Mouse (Mus musculus) limb, embryonic 13.5 days (tissue): ENCODE results near the gene Mob3a. TPM values are rescaled to one million over a fixed set of nuclear protein-coding genes. Genes with fewer than 3 reads are reported as not detected.

Source experiments
- ATAC-seq: fragments of 200-750 bp; cut with Nextera tagmentation; 2 replicates; pipeline ENCODE4 v1.8.0; 2017; ENCODE audit warnings: low read depth, moderate number of reproducible peaks, moderate TSS enrichment; ENCODE audit not compliant: low FRiP score
- H3K27ac ChIP-seq: fragments of 300-500 bp; sonication (generic); 2 replicates; pipeline ENCODE4 v1.5.1; 2015; ENCODE audit warnings: inconsistent platforms, mild to moderate bottlenecking, moderate library complexity
- H3K27me3 ChIP-seq: fragments of 300-500 bp; sonication (generic); 2 replicates; pipeline ENCODE4 v1.6.1; 2015; ENCODE audit warnings: mild to moderate bottlenecking, inconsistent platforms
- H3K36me3 ChIP-seq: fragments of 300-500 bp; sonication (generic); 2 replicates; pipeline ENCODE4 v1.6.1; 2015; ENCODE audit warnings: inconsistent platforms, mild to moderate bottlenecking, moderate library complexity
- H3K4me1 ChIP-seq: fragments of 300-500 bp; sonication (generic); 2 replicates; pipeline ENCODE4 v1.6.1; 2015; ENCODE audit warnings: inconsistent platforms
- H3K4me2 ChIP-seq: fragments of 300-500 bp; sonication (generic); replicated peaks from 2 replicates; pipeline ENCODE4 v1.6.1; 2015; ENCODE audit warnings: inconsistent platforms, mild to moderate bottlenecking, moderate library complexity
- H3K4me3 ChIP-seq: fragments of 300-500 bp; sonication (generic); 2 replicates; pipeline ENCODE4 v1.5.1; 2015; ENCODE audit warnings: moderate library complexity, mild to moderate bottlenecking, inconsistent platforms
- H3K9ac ChIP-seq: fragments of 300-500 bp; sonication (generic); 2 replicates; pipeline ENCODE4 v1.6.1; 2015; ENCODE audit warnings: mild to moderate bottlenecking, inconsistent platforms
- H3K9me3 ChIP-seq: fragments of 300-500 bp; sonication (generic); 2 replicates; pipeline ENCODE4 v1.6.1; 2016; ENCODE audit warnings: inconsistent platforms
- WGBS: fragments of 180-500 bp; shearing (Covaris S2); methylation state at CpG from one replicate; pipeline ENCODE4 v1.1.7; 2015; 5-methylcytosine and 5-hydroxymethylcytosine counted together
- polyA plus RNA-seq: library from polyadenylated mRNA; unstranded; fragments of >200 nt; fragmentation: Nextera tagmentation; extraction: Ambion mirVana; gene quantifications from 2 replicates; pipeline ENCODE4 v1.2.1, GENCODE M21; 2015

Mob3a gene
- polyA plus RNA-seq, 1 experiment from 2014 or later = 55.3 TPM

GRCm38 (mm10) chr10:80665459-80665858, 36.3 kb downstream of the Mob3a start:
- no peak for ATAC-seq
- H3K9ac ChIP-seq = no peak overlapping the region; the same call in 1 of the 2 replicates
- H3K9me3 ChIP-seq = no peaks in the 10 kb centered on the region
- H3K4me1 ChIP-seq = peaks cover 33% of the 10 kb centered on the region
- 64% methylated on average over 4 of the region's 4 CpGs for WGBS
- H3K4me2 ChIP-seq = peak overlapping the region; percentile 46; the same call in 1 of the 2 replicates
- H3K4me3 ChIP-seq = no peak overlapping the region
- no peaks in the 10 kb centered on the region for H3K27me3 ChIP-seq
- H3K27ac ChIP-seq = no peak overlapping the region
- peaks cover 51% of the 10 kb centered on the region for H3K36me3 ChIP-seq

GRCm38 (mm10) chr10:80665016-80665380, 36.8 kb downstream of the Mob3a start:
- Histone ChIP-seq H3K4me3 (no peak overlapping the region), H3K27me3 (no peaks in the 10 kb centered on the region), H3K36me3 (peaks cover 46% of the 10 kb centered on the region), H3K4me1 (peaks cover 33% of the 10 kb centered on the region), H3K9me3 (no peaks in the 10 kb centered on the region), H3K4me2 (peak overlapping the region; percentile 46), H3K9ac (peak overlapping the region; percentile 26), H3K27ac (peak overlapping the region; percentile 79)
- 18% methylated on average over 10 of the region's 10 CpGs for WGBS
- 0 out of 2 replicates have a peak, but pooled peaks have one; percentile 13 for ATAC-seq

GRCm38 (mm10) chr10:80664197-80665015, 37.4 kb downstream of the Mob3a start:
- 27% methylated on average over 16 of the region's 16 CpGs for WGBS
- Histone ChIP-seq H3K4me1 (peaks cover 33% of the 10 kb centered on the region), H3K4me2 (peak overlapping the region; percentile 46), H3K27ac (peak overlapping the region; percentile 79), H3K4me3 (no peak overlapping the region), H3K36me3 (peaks cover 40% of the 10 kb centered on the region), H3K9me3 (no peaks in the 10 kb centered on the region), H3K9ac (peak overlapping the region; percentile 26; the same call in 1 of the 2 replicates), H3K27me3 (no peaks in the 10 kb centered on the region)
- peak; percentile 48; the same call in 1 of the 2 replicates for ATAC-seq

- ATAC-seq = no peak
- Histone ChIP-seq H3K4me3 (no peak overlapping the region), H3K4me2 (no peak overlapping the region), H3K36me3 (peaks cover 33% of the 10 kb centered on the region), H3K9ac (no peak overlapping the region), H3K9me3 (no peaks in the 10 kb centered on the region), H3K27ac (peak overlapping the region; percentile 79; the same call in 1 of the 2 replicates), H3K4me1 (peaks cover 33% of the 10 kb centered on the region), H3K27me3 (no peaks in the 10 kb centered on the region)
- 22% methylated on average over 5 of the region's 5 CpGs for WGBS
These were observed 38.1 kb downstream of the Mob3a start for GRCm38 (mm10) chr10:80663485-80664196.

GRCm38 (mm10) chr10:80661149-80661548, 40.6 kb downstream of the Mob3a start:
- 37% methylated on average over 5 of the region's 5 CpGs for WGBS
- no peaks in the 10 kb centered on the region for H3K27me3 ChIP-seq
- H3K9me3 ChIP-seq = no peaks in the 10 kb centered on the region
- no peak overlapping the region for H3K4me2 ChIP-seq
- no peak overlapping the region for H3K9ac ChIP-seq
- H3K27ac ChIP-seq = no peak overlapping the region
- peaks cover 8% of the 10 kb centered on the region for H3K36me3 ChIP-seq
- ATAC-seq = no peak
- H3K4me1 ChIP-seq = peaks cover 42% of the 10 kb centered on the region
- H3K4me3 ChIP-seq = no peak overlapping the region

- H3K9ac ChIP-seq = no peak overlapping the region
- H3K4me2 ChIP-seq = peak overlapping the region; percentile 38
- no peak overlapping the region; the same call in 1 of the 2 replicates for H3K27ac ChIP-seq
- no peaks in the 10 kb centered on the region for H3K9me3 ChIP-seq
- H3K36me3 ChIP-seq = no peaks in the 10 kb centered on the region
- no peak for ATAC-seq
- H3K4me3 ChIP-seq = no peak overlapping the region
- 16% methylated on average over 10 of the region's 10 CpGs for WGBS
- H3K4me1 ChIP-seq = peaks cover 38% of the 10 kb centered on the region
- H3K27me3 ChIP-seq = no peaks in the 10 kb centered on the region
These were observed 42.6 kb downstream of the Mob3a start for GRCm38 (mm10) chr10:80659213-80659612.

GRCm38 (mm10) chr10:80658841-80659202, 43.0 kb downstream of the Mob3a start:
- no peak overlapping the region for H3K9ac ChIP-seq
- H3K4me2 ChIP-seq = peak overlapping the region; percentile 38; the same call in 1 of the 2 replicates
- ATAC-seq = no peak
- WGBS = 64% methylated on average over 4 of the region's 4 CpGs
- no peaks in the 10 kb centered on the region for H3K9me3 ChIP-seq
- H3K4me1 ChIP-seq = peaks cover 36% of the 10 kb centered on the region
- no peak overlapping the region; the same call in 1 of the 2 replicates for H3K27ac ChIP-seq
- no peaks in the 10 kb centered on the region for H3K27me3 ChIP-seq
- H3K4me3 ChIP-seq = no peak overlapping the region
- H3K36me3 ChIP-seq = no peaks in the 10 kb centered on the region

GRCm38 (mm10) chr10:80658194-80658840, 43.5 kb downstream of the Mob3a start:
- Histone ChIP-seq H3K9me3 (no peaks in the 10 kb centered on the region), H3K4me3 (no peak overlapping the region), H3K4me1 (peaks cover 31% of the 10 kb centered on the region), H3K36me3 (no peaks in the 10 kb centered on the region; the same call in 1 of the 2 replicates), H3K9ac (no peak overlapping the region), H3K27me3 (no peaks in the 10 kb centered on the region), H3K4me2 (no peak overlapping the region), H3K27ac (no peak overlapping the region)
- ATAC-seq = no peak
- WGBS = 75% methylated on average over 14 of the region's 14 CpGs

- peaks cover 29% of the 10 kb centered on the region for H3K4me1 ChIP-seq
- peaks cover 3% of the 10 kb centered on the region for H3K36me3 ChIP-seq
- ATAC-seq = no peak
- peak within 1 kb of the TSS; percentile 88; the same call in 1 of the 2 replicates for H3K27ac ChIP-seq
- H3K4me3 ChIP-seq = peak within 1 kb of the TSS; percentile 71
- H3K4me2 ChIP-seq = peak within 1 kb of the TSS; percentile 90
- H3K9ac ChIP-seq = peak within 1 kb of the TSS; percentile 94
- no peaks in the 10 kb centered on the region for H3K9me3 ChIP-seq
- 22% methylated on average over 15 of the region's 15 CpGs for WGBS
- no peaks in the 10 kb centered on the region for H3K27me3 ChIP-seq
These were observed 44.7 kb downstream of the Mob3a start, which contains the start of gene Btbd2 for GRCm38 (mm10) chr10:80656863-80657623. Gene Btbd2, minus strand, starts transcription at chr10:80657071.

- H3K27me3 ChIP-seq = no peaks in the 10 kb centered on the region
- H3K9ac ChIP-seq = peak overlapping the region; percentile 94
- peaks cover 29% of the 10 kb centered on the region for H3K4me1 ChIP-seq
- no peaks in the 10 kb centered on the region for H3K9me3 ChIP-seq
- peak; percentile 88 for ATAC-seq
- H3K4me2 ChIP-seq = peak overlapping the region; percentile 90
- peak overlapping the region; percentile 88; the same call in 1 of the 2 replicates for H3K27ac ChIP-seq
- peaks cover 6% of the 10 kb centered on the region for H3K36me3 ChIP-seq
- peak overlapping the region; percentile 71 for H3K4me3 ChIP-seq
- under 1% methylated on average over 68 of the region's 72 CpGs for WGBS
These were observed 45.5 kb downstream of the Mob3a start for GRCm38 (mm10) chr10:80656130-80656862.
